Mouse (Mus musculus): Measurements from ENCODE around the gene Atxn1. TPM values are rescaled to one million over a fixed set of nuclear protein-coding genes. Genes with fewer than 3 reads are reported as not detected.

Gene Atxn1
- total and polyA plus RNA-seq, 3 experiments: 0.39 to 1.1 TPM; not detected in 1

- peaks cover 0 to 15% of the 10 kb centered on the region in 2 experiments; a peak in 2 of 4 replicates for H3K36me3 ChIP-seq (ENCODE audit: control insufficient read depth in 1 of 2, insufficient read depth in 2 of 2, low read length in 2 of 2)
- no peaks in the 10 kb centered on the region for H3K79me2 ChIP-seq (ENCODE audit: control insufficient read depth, insufficient read depth, low read length, poor library complexity)
- DNase-seq (ENCODE audit: low read depth, low spot score): no peak
- no peak overlapping the region for H3K9ac ChIP-seq (ENCODE audit: control insufficient read depth, low read depth, low read length, poor library complexity, severe bottlenecking)
- H3K27me3 ChIP-seq (ENCODE audit: control insufficient read depth in 1 of 2, insufficient read depth in 2 of 2, low read length in 2 of 2): no peaks in the 10 kb centered on the region
- H3K27ac ChIP-seq (ENCODE audit: control insufficient read depth, low read depth, low read length): no peak overlapping the region
- no peak overlapping the region for H3K4me3 ChIP-seq (ENCODE audit: control insufficient read depth in 1 of 2, insufficient read depth in 1 of 2, low read depth in 2 of 2, low read length in 2 of 2)
- TF ChIP-seq UBTF (IDR thresholded peaks at IDR 0.05; ENCODE audit: borderline replicate concordance, insufficient read depth, low read depth, low read length): no peak
- no peak for TF ChIP-seq MAX (IDR thresholded peaks at IDR 0.05; ENCODE audit: low read length)
- TF ChIP-seq SMC3 (IDR thresholded peaks at IDR 0.05; ENCODE audit: low read depth, low read length): no peak
- TF ChIP-seq MEF2A (IDR thresholded peaks at IDR 0.05; ENCODE audit: extremely low read depth, insufficient replicate concordance, low read depth, low read length, poor library complexity, severe bottlenecking): no peak
- no peaks in the 10 kb centered on the region for H3K9me3 ChIP-seq (replicated peaks; ENCODE audit: insufficient read depth, low read length)
- H3K4me1 ChIP-seq (ENCODE audit: control insufficient read depth in 1 of 2, insufficient read depth in 2 of 2, low read length in 2 of 2): peaks cover 0 to 22% of the 10 kb centered on the region in 2 experiments; a peak in 3 of 4 replicates
Observed at GRCm38 (mm10) chr13:45915026-45915425, 49.8 kb downstream of the Atxn1 start.

DNA sequence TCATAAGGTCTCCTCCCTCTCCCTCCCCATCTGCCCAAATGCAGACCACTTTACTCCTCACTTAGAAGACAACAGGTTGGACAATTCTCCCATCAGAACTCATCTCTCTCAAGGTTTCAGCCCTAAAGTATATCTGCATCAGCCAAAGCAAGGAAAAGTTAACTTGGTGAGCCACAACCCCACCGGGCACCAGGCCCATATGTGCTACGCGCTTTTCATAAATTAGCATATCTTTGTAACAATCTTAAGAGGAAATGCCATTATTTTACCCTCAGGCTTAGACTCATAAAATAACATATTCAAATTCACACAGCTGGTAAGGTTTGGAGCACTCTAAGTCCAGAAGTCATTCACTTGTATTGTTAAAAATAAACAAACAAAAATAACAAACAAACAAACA is 50.7 kb downstream of the Atxn1 start:
- Histone ChIP-seq H3K9me3 (replicated peaks; ENCODE audit: insufficient read depth, low read length) (no peaks in the 10 kb centered on the region), H3K79me2 (ENCODE audit: control insufficient read depth, insufficient read depth, low read length, poor library complexity) (no peaks in the 10 kb centered on the region), H3K27me3 (ENCODE audit: control insufficient read depth in 1 of 2, insufficient read depth in 2 of 2, low read length in 2 of 2) (no peaks in the 10 kb centered on the region), H3K4me3 (ENCODE audit: control insufficient read depth in 1 of 2, insufficient read depth in 1 of 2, low read depth in 2 of 2, low read length in 2 of 2) (no peak overlapping the region), H3K4me1 (ENCODE audit: control insufficient read depth in 1 of 2, insufficient read depth in 2 of 2, low read length in 2 of 2) (peaks cover 0 to 22% of the 10 kb centered on the region in 2 experiments; a peak in 3 of 4 replicates), H3K27ac (ENCODE audit: control insufficient read depth, low read depth, low read length) (no peak overlapping the region), H3K36me3 (ENCODE audit: control insufficient read depth in 1 of 2, insufficient read depth in 2 of 2, low read length in 2 of 2) (peaks cover 0 to 15% of the 10 kb centered on the region in 2 experiments; a peak in 2 of 4 replicates), H3K9ac (ENCODE audit: control insufficient read depth, low read depth, low read length, poor library complexity, severe bottlenecking) (no peak overlapping the region)
- DNase-seq (ENCODE audit: low read depth, low spot score): no peak
- no peak for TF ChIP-seq MYC (IDR thresholded peaks at IDR 0.05; ENCODE audit: low read depth, low read length)
- no peak for TF ChIP-seq USF2 (IDR thresholded peaks at IDR 0.05; ENCODE audit: borderline replicate concordance in 1 of 2, insufficient read depth in 1 of 2, low read depth in 1 of 2, low read length in 2 of 2)
- TF ChIP-seq TAL1 (IDR thresholded peaks at IDR 0.05; ENCODE audit: low read length): no peak
- TF ChIP-seq ZNF384 (IDR thresholded peaks at IDR 0.05; ENCODE audit: low read depth, low read length): no peak
- TF ChIP-seq POLR2A (IDR thresholded peaks at IDR 0.05; ENCODE audit: control insufficient read depth in 1 of 2, insufficient read depth in 1 of 2, low read depth in 1 of 2, low read length in 2 of 2, poor library complexity in 1 of 2): no peak
- TF ChIP-seq CHD1 (IDR thresholded peaks at IDR 0.05; ENCODE audit: low read depth, low read length): no peak
- TF ChIP-seq RCOR1 (IDR thresholded peaks at IDR 0.05; ENCODE audit: low read depth, low read length): no peak
- TF ChIP-seq KAT2A (conservative IDR thresholded peaks at IDR 0.05; ENCODE audit: low read depth, low read length): no peak
- TF ChIP-seq ELF1 (IDR thresholded peaks at IDR 0.05; ENCODE audit: low read depth, low read length): no peak
- no peak for TF ChIP-seq E2F4 (IDR thresholded peaks at IDR 0.05; ENCODE audit: borderline replicate concordance, low read depth, low read length)
- no peak for TF ChIP-seq CHD2 (IDR thresholded peaks at IDR 0.05; ENCODE audit: low read length)
- TF ChIP-seq CTCF (IDR thresholded peaks at IDR 0.05 in 2 of 3, conservative IDR thresholded peaks at IDR 0.05 in 1 of 3; ENCODE audit: control insufficient read depth in 1 of 3, insufficient read depth in 1 of 3, low read depth in 2 of 3, low read length in 3 of 3, poor library complexity in 1 of 3, severe bottlenecking in 1 of 3): no peak
- no peak for TF ChIP-seq TCF12 (IDR thresholded peaks at IDR 0.05; ENCODE audit: low read depth, low read length)
- no peak for TF ChIP-seq MEF2A (IDR thresholded peaks at IDR 0.05; ENCODE audit: extremely low read depth, insufficient replicate concordance, low read depth, low read length, poor library complexity, severe bottlenecking)
- no peak for TF ChIP-seq USF1 (IDR thresholded peaks at IDR 0.05; ENCODE audit: low read depth, low read length)
- no peak for TF ChIP-seq MAFK (IDR thresholded peaks at IDR 0.05; ENCODE audit: borderline replicate concordance, low read depth, low read length)
- TF ChIP-seq ZMIZ1 (IDR thresholded peaks at IDR 0.05; ENCODE audit: low read depth, low read length): no peak
- no peak for TF ChIP-seq GABPA (IDR thresholded peaks at IDR 0.05; ENCODE audit: low read depth, low read length)
- TF ChIP-seq POLR2AphosphoS2 (IDR thresholded peaks at IDR 0.05; ENCODE audit: low read length): no peak
- TF ChIP-seq ZKSCAN1 (IDR thresholded peaks at IDR 0.05; ENCODE audit: low read depth, low read length): no peak
